Mouse (Mus musculus) left cerebral cortex, postnatal 36 days (tissue): ENCODE data around the gene Myt1. TPM values are rescaled to one million over a fixed set of nuclear protein-coding genes. Genes with fewer than 3 reads are reported as not detected.

Source experiments
- total RNA-seq, 2 experiments: library from RNA; stranded (reverse); gene quantifications; 2 replicates each; pipeline ENCODE4 v1.2.3; 2021

The Myt1 gene
- total RNA-seq, 2 experiments from 2014 or later, result 11.7 to 29.5 TPM

Other genes with a start within 250 kb of the Myt1 start
- 100 to 1,000 TPM; 285 to 305 TPM for gene Dnajc5, start 242.8 kb upstream of the Myt1 start, total RNA-seq
- gene Uckl1, start 178.4 kb upstream of the Myt1 start, total RNA-seq, result 10 to 100 TPM; 33.1 to 65.4 TPM
- gene Prpf6, start 171.5 kb upstream of the Myt1 start, total RNA-seq, result 10 to 100 TPM; 49.8 to 54.4 TPM
- gene Zfp512b, start 170.5 kb upstream of the Myt1 start, total RNA-seq, result 100 to 1,000 TPM in 1 of 2 experiments, 10 to 100 TPM in 1; 70.6 to 105 TPM
- gene Samd10, start 164.1 kb upstream of the Myt1 start, total RNA-seq, result 10 to 100 TPM; 19.9 to 20.9 TPM
- under 1 TPM in 1 of 2 experiments, not detected in 1; 0.75 TPM for gene Gm29797, start 106.3 kb upstream of the Myt1 start, total RNA-seq
- gene Sox18, start 91.7 kb upstream of the Myt1 start, total RNA-seq, result 10 to 100 TPM; 11.3 to 14.7 TPM
- 10 to 100 TPM; 64.9 to 75.5 TPM for gene Tcea2, start 83.0 kb upstream of the Myt1 start, total RNA-seq
- gene Rgs19, start 69.4 kb upstream of the Myt1 start, total RNA-seq, result 10 to 100 TPM; 32.7 to 36.0 TPM
- gene Lkaaear1, start 64.9 kb upstream of the Myt1 start, total RNA-seq, result not detected
- 10 to 100 TPM; 54.7 to 55.4 TPM for gene Oprl1, start 48.3 kb upstream of the Myt1 start, total RNA-seq
- 10 to 100 TPM; 81.4 to 90.5 TPM for gene Pcmtd2, start 74.5 kb downstream of the Myt1 start, total RNA-seq
- 10 to 100 TPM; 29.1 to 31.2 TPM for gene Polr3k, start 101.0 kb downstream of the Myt1 start, total RNA-seq
- not detected for gene Gm14496, start 227.8 kb downstream of the Myt1 start, total RNA-seq